Mouse (Mus musculus): ENCODE measurements around the gene Frmd4b. TPM values are rescaled to one million over a fixed set of nuclear protein-coding genes. Genes with fewer than 3 reads are reported as not detected.
"Not testable (repeated sequence)": the region's sequence is repeated elsewhere in the genome, so short reads cannot be mapped to it uniquely, and the experiment has no call there.

The Frmd4b gene
- total and polyA plus RNA-seq, 3 experiments: 0.13 to 0.70 (median 0.13) TPM

- Histone ChIP-seq H3K4me2 (ENCODE audit: insufficient read depth, low read depth, poor library complexity, severe bottlenecking) (no peak overlapping the region), H3K4me3 (replicated peaks in 1 of 3; ENCODE audit: low read depth in 2 of 3, low read length in 2 of 3, poor library complexity in 1 of 3) (no peak overlapping the region), H3K4me1 (ENCODE audit: control insufficient read depth in 1 of 2, insufficient read depth in 2 of 2) (peaks cover 0 to 3% of the 10 kb centered on the region in 2 experiments; a peak in 1 of 4 replicates), H3K79me2 (replicated peaks; ENCODE audit: control insufficient read depth, extremely low read depth, insufficient read depth, poor library complexity, severe bottlenecking) (no peaks in the 10 kb centered on the region), H3K27me3 (replicated peaks) (no peaks in the 10 kb centered on the region), H3K9me3 (replicated peaks; ENCODE audit: low read length) (no peaks in the 10 kb centered on the region), H3K9ac (ENCODE audit: insufficient read depth, low read depth) (no peak overlapping the region), H3K27ac (ENCODE audit: insufficient read depth, low read depth) (no peak overlapping the region), H3K36me3 (replicated peaks in 1 of 2; ENCODE audit: control insufficient read depth in 1 of 2, insufficient read depth in 1 of 2, low read length in 1 of 2) (no peaks in the 10 kb centered on the region)
- TF ChIP-seq IRF4 (IDR thresholded peaks at IDR 0.05; ENCODE audit: low read depth, low read length): no peak
- TF ChIP-seq POLR2A (IDR thresholded peaks at IDR 0.05; ENCODE audit: low read depth, low read length): no peak
- TF ChIP-seq RAD21 (IDR thresholded peaks at IDR 0.05; ENCODE audit: low read depth, low read length): peak; percentile 69
- TF ChIP-seq USF1 (IDR thresholded peaks at IDR 0.05; ENCODE audit: low read depth, low read length): no peak
- TF ChIP-seq SMC3 (IDR thresholded peaks at IDR 0.05; ENCODE audit: low read depth, low read length): peak; percentile 96
- TF ChIP-seq SIN3A (IDR thresholded peaks at IDR 0.05; ENCODE audit: low read length): no peak
- peak; percentile 82 to 89 for TF ChIP-seq CTCF (conservative IDR thresholded peaks at IDR 0.05 in 1 of 2, IDR thresholded peaks at IDR 0.05 in 1 of 2; ENCODE audit: low read depth in 2 of 2, low read length in 2 of 2)
- no peak for TF ChIP-seq ELF1 (IDR thresholded peaks at IDR 0.05; ENCODE audit: low read depth, low read length)
- TF ChIP-seq ZC3H11A (IDR thresholded peaks at IDR 0.05; ENCODE audit: low read depth, low read length): peak; percentile 64; the same call in 1 of the 2 replicates
- dilution Hi-C loops (cut with MboI; ENCODE audit: extremely low pct_ligation_motif_present, extremely low pct_unique_long_range_greater_than_20kb, low sequenced_read_pairs) (no loop called here), in situ Hi-C loops (cut with MboI; ENCODE audit: low pct_ligation_motif_present, low pct_unique_long_range_greater_than_20kb, low sequenced_read_pairs) (loop anchor here (5.0 to 10.0 kb wide), 3 partner anchors 85 to 143 kb away; no protein-coding TSS in a partner anchor)
- peak; percentile 81 for DNase-seq (ENCODE audit: extremely low read depth)
These were observed 197.4 kb downstream of the Frmd4b start for GRCm38 (mm10) chr6:97419771-97420446.

DNA sequence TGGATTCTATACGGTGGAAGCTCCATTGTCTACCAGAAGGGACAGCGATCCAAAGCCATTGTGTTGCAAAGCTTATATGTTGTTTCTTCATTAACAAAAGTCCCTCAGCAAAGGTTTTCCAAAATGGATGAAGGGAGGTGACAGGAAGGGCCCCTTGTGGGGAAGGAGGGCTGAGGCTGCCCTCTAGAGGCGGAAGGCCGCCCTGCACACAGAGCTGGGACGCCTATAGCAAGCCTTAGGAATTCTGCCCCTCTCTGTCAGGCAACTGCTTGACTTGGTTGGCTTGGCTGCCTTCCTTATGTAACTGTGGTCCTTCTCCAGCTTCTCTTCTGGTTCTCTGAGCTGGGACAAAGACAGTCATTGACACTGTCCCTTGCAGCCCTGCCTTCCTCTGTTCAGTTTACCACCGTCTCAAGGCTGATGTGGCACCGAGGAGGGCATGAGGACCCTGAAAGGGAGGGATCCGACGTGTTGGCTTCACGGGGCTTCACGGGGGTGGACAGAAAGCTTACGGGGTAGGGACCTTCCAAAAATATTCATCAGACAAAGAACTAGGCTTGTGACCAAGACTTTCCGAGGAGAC is 200.3 kb downstream of the Frmd4b start:
- dilution Hi-C loops (cut with MboI; ENCODE audit: extremely low pct_ligation_motif_present, extremely low pct_unique_long_range_greater_than_20kb, low sequenced_read_pairs) (no loop called here), in situ Hi-C loops (cut with MboI; ENCODE audit: low pct_ligation_motif_present, low pct_unique_long_range_greater_than_20kb, low sequenced_read_pairs) (loop anchor here (5.0 kb wide), 2 partner anchors 105 to 140 kb away; no protein-coding TSS in a partner anchor)
- no peaks in the 10 kb centered on the region for H3K9me3 ChIP-seq (replicated peaks; ENCODE audit: low read length)
- H3K4me2 ChIP-seq (ENCODE audit: insufficient read depth, low read depth, poor library complexity, severe bottlenecking): no peak overlapping the region
- H3K79me2 ChIP-seq (replicated peaks; ENCODE audit: control insufficient read depth, extremely low read depth, insufficient read depth, poor library complexity, severe bottlenecking): no peaks in the 10 kb centered on the region
- TF ChIP-seq ZC3H11A (IDR thresholded peaks at IDR 0.05; ENCODE audit: low read depth, low read length): peak; percentile 54
- no peak for TF ChIP-seq USF1 (IDR thresholded peaks at IDR 0.05; ENCODE audit: low read depth, low read length)
- TF ChIP-seq IRF4 (IDR thresholded peaks at IDR 0.05; ENCODE audit: low read depth, low read length): 0 out of 2 replicates have a peak, but pooled peaks have one; percentile 9
- no peak for TF ChIP-seq ZMIZ1 (IDR thresholded peaks at IDR 0.05; ENCODE audit: low read depth, low read length)
- TF ChIP-seq PAX5 (IDR thresholded peaks at IDR 0.05; ENCODE audit: low read length): no peak
- TF ChIP-seq CTCF (conservative IDR thresholded peaks at IDR 0.05 in 1 of 2, IDR thresholded peaks at IDR 0.05 in 1 of 2; ENCODE audit: low read depth in 2 of 2, low read length in 2 of 2): peak; percentile 67 to 94
- peak; percentile 90 for TF ChIP-seq SMC3 (IDR thresholded peaks at IDR 0.05; ENCODE audit: low read depth, low read length)
- no peak for TF ChIP-seq MEF2A (IDR thresholded peaks at IDR 0.05; ENCODE audit: borderline replicate concordance, low read depth, low read length)
- peak; percentile 90 for TF ChIP-seq RAD21 (IDR thresholded peaks at IDR 0.05; ENCODE audit: low read depth, low read length)
- TF ChIP-seq USF2 (conservative IDR thresholded peaks at IDR 0.05; ENCODE audit: low read depth, low read length): no peak
- TF ChIP-seq CHD1 (IDR thresholded peaks at IDR 0.05; ENCODE audit: low read depth, low read length): no peak
- no peaks in the 10 kb centered on the region for H3K36me3 ChIP-seq (replicated peaks in 1 of 2; ENCODE audit: control insufficient read depth in 1 of 2, insufficient read depth in 1 of 2, low read length in 1 of 2)
- no peak overlapping the region for H3K27ac ChIP-seq (ENCODE audit: insufficient read depth, low read depth)
- no peaks in the 10 kb centered on the region for H3K27me3 ChIP-seq (replicated peaks)
- peaks cover 0 to 3% of the 10 kb centered on the region in 2 experiments; a peak in 1 of 4 replicates for H3K4me1 ChIP-seq (ENCODE audit: control insufficient read depth in 1 of 2, insufficient read depth in 2 of 2)
- no peak overlapping the region for H3K9ac ChIP-seq (ENCODE audit: insufficient read depth, low read depth)
- H3K4me3 ChIP-seq (replicated peaks in 1 of 3; ENCODE audit: low read depth in 2 of 3, low read length in 2 of 3, poor library complexity in 1 of 3): no peak overlapping the region
- peak; percentile 53 for DNase-seq (ENCODE audit: extremely low read depth)

DNA sequence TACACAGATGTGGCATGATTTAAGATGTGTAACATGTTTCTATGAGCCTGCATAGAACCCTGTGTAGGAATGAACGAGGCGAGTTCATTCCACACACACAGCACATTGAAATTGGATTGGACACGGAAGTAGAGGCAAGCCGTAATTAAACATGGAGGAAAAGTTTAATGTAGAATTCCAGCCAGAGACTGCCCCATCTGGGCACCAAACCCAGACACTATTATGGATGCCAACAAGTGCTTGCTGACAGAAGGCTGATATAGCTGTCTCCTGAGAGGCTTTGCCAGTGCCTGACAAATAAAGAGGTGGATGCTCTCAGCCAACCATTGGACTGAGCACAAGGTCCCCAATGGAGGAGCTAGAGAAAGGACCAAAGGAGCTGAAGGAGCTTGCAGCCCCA is 201.8 kb downstream of the Frmd4b start:
- H3K4me1 ChIP-seq (ENCODE audit: control insufficient read depth in 1 of 2, insufficient read depth in 2 of 2); H3K27ac ChIP-seq (ENCODE audit: insufficient read depth, low read depth); H3K79me2 ChIP-seq (replicated peaks; ENCODE audit: control insufficient read depth, extremely low read depth, insufficient read depth, poor library complexity, severe bottlenecking); H3K9me3 ChIP-seq (replicated peaks; ENCODE audit: low read length); dilution Hi-C loops (cut with MboI; ENCODE audit: extremely low pct_ligation_motif_present, extremely low pct_unique_long_range_greater_than_20kb, low sequenced_read_pairs); H3K4me2 ChIP-seq (ENCODE audit: insufficient read depth, low read depth, poor library complexity, severe bottlenecking); DNase-seq (ENCODE audit: extremely low read depth); H3K9ac ChIP-seq (ENCODE audit: insufficient read depth, low read depth); H3K36me3 ChIP-seq (replicated peaks in 1 of 2; ENCODE audit: control insufficient read depth in 1 of 2, insufficient read depth in 1 of 2, low read length in 1 of 2); H3K4me3 ChIP-seq (replicated peaks in 1 of 3; ENCODE audit: low read depth in 2 of 3, low read length in 2 of 3, poor library complexity in 1 of 3); H3K27me3 ChIP-seq (replicated peaks): not testable (repeated sequence)
- in situ Hi-C loops (cut with MboI; ENCODE audit: low pct_ligation_motif_present, low pct_unique_long_range_greater_than_20kb, low sequenced_read_pairs): loop anchor here (5.0 kb wide), 2 partner anchors 107 to 138 kb away; no protein-coding TSS in a partner anchor

Data from CH12.LX (cell line).